Mouse (Mus musculus): Measurements from ENCODE around the gene Prss12. TPM values are rescaled to one million over a fixed set of nuclear protein-coding genes. Genes with fewer than 3 reads are reported as not detected.
"Not testable (repeated sequence)": the region's sequence is repeated elsewhere in the genome, so short reads cannot be mapped to it uniquely, and the experiment has no call there.

Prss12 gene
- polyA plus RNA-seq, 1 experiment from 2014 or later, result 5.9 TPM

DNA sequence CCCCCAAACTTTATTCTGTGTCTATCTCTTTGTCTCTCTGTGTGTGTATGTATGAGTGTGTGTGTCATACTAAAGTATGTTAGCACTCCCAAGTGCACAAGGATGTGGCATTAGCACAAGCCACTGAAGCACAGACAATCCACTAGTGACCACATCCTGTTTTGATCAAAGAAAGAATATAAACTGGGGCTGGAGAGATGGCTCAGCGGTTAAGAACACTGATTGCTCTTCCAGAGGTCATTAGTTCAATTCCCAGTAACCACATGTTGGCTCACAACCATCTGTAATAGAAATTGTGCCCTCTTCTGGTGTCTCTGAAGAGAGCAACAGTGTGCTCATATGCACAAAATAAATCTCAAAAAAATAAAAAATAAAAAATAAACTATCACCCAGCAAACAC lies 12.8 kb downstream of the Prss12 start:
- no peaks in the 10 kb centered on the region for H3K27me3 ChIP-seq (replicated peaks; ENCODE audit: control insufficient read depth, insufficient read depth, low read length)
- no peak overlapping the region for H3K4me2 ChIP-seq (ENCODE audit: low read length)
- H3K9me3 ChIP-seq (ENCODE audit: control insufficient read depth, low read length), result no peaks in the 10 kb centered on the region
- H3K36me3 ChIP-seq (ENCODE audit: control insufficient read depth, insufficient read depth), result no peaks in the 10 kb centered on the region
- no peak overlapping the region for H3K27ac ChIP-seq (ENCODE audit: low read length)
- no peak overlapping the region for H3K9ac ChIP-seq (replicated peaks; ENCODE audit: low read depth, low read length)
- H3K4me1 ChIP-seq (replicated peaks; ENCODE audit: control insufficient read depth, insufficient read depth, low read length), result 0 out of 2 replicates have a peak, but pooled peaks cover 2% of the 10 kb centered on the region
- H3K4me3 ChIP-seq (replicated peaks; ENCODE audit: low read length), result no peak overlapping the region
- WGBS, result 73% methylated on average over 1 of the region's 1 CpGs
- no peak for ATAC-seq

DNA sequence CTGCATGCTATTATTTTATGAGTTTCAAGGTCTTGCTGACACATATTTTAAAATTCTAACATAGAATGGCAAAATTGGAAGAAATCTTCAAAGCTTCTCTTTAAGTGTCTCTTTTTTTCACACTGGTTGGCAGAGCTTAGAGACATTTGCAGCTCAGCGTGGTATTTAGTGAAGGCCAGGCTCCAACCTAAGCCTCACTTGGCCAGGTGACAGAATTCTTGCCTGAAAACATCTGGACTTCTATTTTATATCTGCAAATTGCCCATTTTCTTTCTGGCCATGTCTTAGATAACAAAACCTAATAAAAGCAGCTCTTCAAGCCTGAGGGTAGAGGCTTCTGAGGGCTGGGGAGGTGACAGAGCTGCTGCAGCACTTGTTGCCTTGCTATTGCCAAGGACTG lies 13.7 kb downstream of the Prss12 start:
- ATAC-seq, result no peak
- no peak overlapping the region for H3K9ac ChIP-seq (replicated peaks; ENCODE audit: low read depth, low read length)
- no peak overlapping the region for H3K27ac ChIP-seq (ENCODE audit: low read length)
- H3K4me1 ChIP-seq (replicated peaks; ENCODE audit: control insufficient read depth, insufficient read depth, low read length), result 0 out of 2 replicates have a peak, but pooled peaks cover 2% of the 10 kb centered on the region
- H3K27me3 ChIP-seq (replicated peaks; ENCODE audit: control insufficient read depth, insufficient read depth, low read length), result no peaks in the 10 kb centered on the region
- no peaks in the 10 kb centered on the region for H3K9me3 ChIP-seq (ENCODE audit: control insufficient read depth, low read length)
- H3K4me3 ChIP-seq (replicated peaks; ENCODE audit: low read length), result no peak overlapping the region
- no peaks in the 10 kb centered on the region for H3K36me3 ChIP-seq (ENCODE audit: control insufficient read depth, insufficient read depth)
- H3K4me2 ChIP-seq (ENCODE audit: low read length), result no peak overlapping the region
- 55% methylated on average over 1 of the region's 1 CpGs for WGBS

DNA sequence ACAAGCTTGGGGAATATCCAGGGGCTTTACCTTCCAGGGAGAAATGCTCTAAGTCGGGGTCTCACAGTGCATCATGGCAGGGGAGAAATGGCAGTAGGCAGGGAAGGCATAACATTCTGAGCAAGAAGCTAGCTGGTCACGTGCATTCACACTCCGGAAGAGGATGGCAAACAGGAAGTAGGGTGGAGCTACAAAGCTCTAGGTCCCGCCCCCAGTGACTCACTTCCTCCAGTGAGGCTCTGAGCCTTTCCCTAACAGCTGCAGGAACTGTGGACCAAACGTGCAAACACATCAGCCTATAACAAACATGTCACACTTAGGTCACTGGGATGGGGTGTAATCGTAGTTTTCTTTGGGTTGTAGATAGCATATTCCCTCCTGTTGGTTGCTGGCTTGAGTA lies 15.6 kb downstream of the Prss12 start:
- H3K27ac ChIP-seq (ENCODE audit: low read length), result no peak overlapping the region
- no peaks in the 10 kb centered on the region for H3K36me3 ChIP-seq (ENCODE audit: control insufficient read depth, insufficient read depth)
- H3K4me1 ChIP-seq (replicated peaks; ENCODE audit: control insufficient read depth, insufficient read depth, low read length), result 0 out of 2 replicates have a peak, but pooled peaks cover 2% of the 10 kb centered on the region
- H3K4me3 ChIP-seq (replicated peaks; ENCODE audit: low read length), result no peak overlapping the region
- 85% methylated on average over 6 of the region's 6 CpGs for WGBS
- H3K4me2 ChIP-seq (ENCODE audit: low read length), result no peak overlapping the region
- no peaks in the 10 kb centered on the region for H3K9me3 ChIP-seq (ENCODE audit: control insufficient read depth, low read length)
- H3K9ac ChIP-seq (replicated peaks; ENCODE audit: low read depth, low read length), result no peak overlapping the region
- H3K27me3 ChIP-seq (replicated peaks; ENCODE audit: control insufficient read depth, insufficient read depth, low read length), result no peaks in the 10 kb centered on the region
- no peak for ATAC-seq

DNA sequence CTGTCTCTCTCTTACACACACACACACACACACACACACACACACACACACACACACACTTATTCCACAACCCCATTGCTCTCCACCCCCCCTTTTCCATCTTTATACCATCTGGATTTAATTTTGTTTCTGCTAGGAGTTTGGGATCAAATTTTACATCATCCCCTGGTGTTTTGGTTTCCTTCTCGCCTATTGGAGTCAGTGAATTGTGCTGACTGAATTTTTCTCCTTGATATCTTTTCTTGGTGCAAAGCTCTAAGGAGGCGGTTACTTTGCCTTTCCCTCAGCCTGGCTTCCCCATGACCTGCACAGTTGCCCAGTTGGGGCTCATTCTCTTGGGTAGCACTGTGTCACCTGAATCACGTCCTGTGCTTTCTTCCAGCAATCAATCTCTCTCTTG lies 30.1 kb downstream of the Prss12 start:
- no peak overlapping the region for H3K4me3 ChIP-seq (replicated peaks; ENCODE audit: low read length)
- no peak overlapping the region for H3K27ac ChIP-seq (ENCODE audit: low read length)
- no peaks in the 10 kb centered on the region for H3K9me3 ChIP-seq (ENCODE audit: control insufficient read depth, low read length)
- no peaks in the 10 kb centered on the region for H3K36me3 ChIP-seq (ENCODE audit: control insufficient read depth, insufficient read depth)
- H3K4me1 ChIP-seq (replicated peaks; ENCODE audit: control insufficient read depth, insufficient read depth, low read length), result no peaks in the 10 kb centered on the region
- no peak overlapping the region for H3K4me2 ChIP-seq (ENCODE audit: low read length)
- no peaks in the 10 kb centered on the region for H3K27me3 ChIP-seq (replicated peaks; ENCODE audit: control insufficient read depth, insufficient read depth, low read length)
- WGBS, result 81% methylated on average over 3 of the region's 3 CpGs
- ATAC-seq, result no peak
- no peak overlapping the region for H3K9ac ChIP-seq (replicated peaks; ENCODE audit: low read depth, low read length)

DNA sequence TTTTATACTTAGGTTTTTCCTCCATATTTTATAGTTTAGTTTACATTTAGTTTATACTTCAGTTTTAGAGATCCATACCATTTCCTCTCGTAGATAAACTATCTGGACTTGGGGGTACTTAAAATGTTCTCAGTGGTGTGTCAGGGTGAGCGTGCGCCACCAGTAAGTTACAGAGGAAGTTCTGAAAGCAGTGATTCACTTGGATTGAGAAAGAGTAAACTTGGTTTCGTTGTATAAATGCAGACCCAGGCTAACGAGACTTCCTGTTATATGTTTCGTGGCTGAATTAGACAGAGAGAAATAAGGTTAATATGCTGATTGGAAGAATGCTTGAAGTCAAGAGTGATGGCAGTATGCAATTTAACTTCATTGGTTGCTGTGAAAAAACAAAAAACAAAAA lies 34.6 kb downstream of the Prss12 start:
- no peak overlapping the region for H3K27ac ChIP-seq (ENCODE audit: low read length)
- H3K4me2 ChIP-seq (ENCODE audit: low read length), result no peak overlapping the region
- no peak for ATAC-seq
- H3K9me3 ChIP-seq (ENCODE audit: control insufficient read depth, low read length), result no peaks in the 10 kb centered on the region
- 81% methylated on average over 6 of the region's 6 CpGs for WGBS
- H3K36me3 ChIP-seq (ENCODE audit: control insufficient read depth, insufficient read depth), result no peaks in the 10 kb centered on the region
- no peak overlapping the region for H3K9ac ChIP-seq (replicated peaks; ENCODE audit: low read depth, low read length)
- H3K27me3 ChIP-seq (replicated peaks; ENCODE audit: control insufficient read depth, insufficient read depth, low read length), result no peaks in the 10 kb centered on the region
- no peaks in the 10 kb centered on the region for H3K4me1 ChIP-seq (replicated peaks; ENCODE audit: control insufficient read depth, insufficient read depth, low read length)
- no peak overlapping the region for H3K4me3 ChIP-seq (replicated peaks; ENCODE audit: low read length)

DNA sequence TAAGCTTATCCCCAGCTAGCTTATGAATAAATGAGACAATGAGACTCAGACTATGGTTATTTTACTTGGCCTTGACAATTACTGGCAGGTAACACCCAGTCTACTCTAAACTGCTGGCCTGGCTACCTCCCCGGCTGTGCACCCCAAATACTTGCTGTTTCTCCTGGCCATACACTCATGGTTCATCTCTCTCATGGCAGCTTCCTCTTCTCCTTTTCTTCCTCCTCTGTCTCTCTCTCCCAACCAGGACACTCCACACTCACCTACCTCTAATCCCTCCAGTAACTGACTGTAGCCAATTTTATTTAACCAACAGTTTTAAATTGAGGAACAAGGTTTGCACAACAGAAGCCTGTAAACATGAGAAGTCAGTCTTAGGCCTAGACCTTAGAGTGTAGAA lies 45.1 kb downstream of the Prss12 start:
- no peaks in the 10 kb centered on the region for H3K27me3 ChIP-seq (replicated peaks; ENCODE audit: control insufficient read depth, insufficient read depth, low read length)
- 87% methylated on average over 1 of the region's 1 CpGs for WGBS
- H3K4me3 ChIP-seq (replicated peaks; ENCODE audit: low read length), result no peak overlapping the region
- no peaks in the 10 kb centered on the region for H3K4me1 ChIP-seq (replicated peaks; ENCODE audit: control insufficient read depth, insufficient read depth, low read length)
- H3K36me3 ChIP-seq (ENCODE audit: control insufficient read depth, insufficient read depth), result no peaks in the 10 kb centered on the region
- no peaks in the 10 kb centered on the region for H3K9me3 ChIP-seq (ENCODE audit: control insufficient read depth, low read length)
- no peak overlapping the region for H3K27ac ChIP-seq (ENCODE audit: low read length)
- ATAC-seq, result no peak
- no peak overlapping the region for H3K9ac ChIP-seq (replicated peaks; ENCODE audit: low read depth, low read length)
- no peak overlapping the region for H3K4me2 ChIP-seq (ENCODE audit: low read length)

DNA sequence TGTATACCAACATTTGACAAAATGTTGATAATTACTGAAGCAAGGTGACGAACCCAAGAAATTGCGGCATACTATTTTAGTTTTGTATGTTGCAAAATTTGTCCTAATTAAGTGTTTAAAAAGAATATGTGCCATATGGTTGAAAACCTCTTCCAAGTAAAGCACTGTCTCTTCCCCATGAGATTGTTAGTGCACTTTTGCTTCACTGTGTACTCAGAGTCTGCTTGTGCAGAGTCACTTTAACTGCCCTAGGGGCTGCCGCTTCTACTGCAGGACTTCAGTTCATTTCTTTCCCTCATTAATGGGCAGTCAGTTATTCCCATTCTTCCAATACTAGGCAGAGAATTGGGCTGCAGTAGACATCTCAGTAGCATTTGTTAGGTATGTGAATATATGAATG lies 46.5 kb downstream of the Prss12 start:
- Histone ChIP-seq H3K36me3 (ENCODE audit: control insufficient read depth, insufficient read depth) (no peaks in the 10 kb centered on the region), H3K4me1 (replicated peaks; ENCODE audit: control insufficient read depth, insufficient read depth, low read length) (no peaks in the 10 kb centered on the region), H3K4me3 (replicated peaks; ENCODE audit: low read length) (no peak overlapping the region), H3K4me2 (ENCODE audit: low read length) (no peak overlapping the region), H3K27ac (ENCODE audit: low read length) (no peak overlapping the region), H3K9ac (replicated peaks; ENCODE audit: low read depth, low read length) (no peak overlapping the region), H3K9me3 (ENCODE audit: control insufficient read depth, low read length) (no peaks in the 10 kb centered on the region), H3K27me3 (replicated peaks; ENCODE audit: control insufficient read depth, insufficient read depth, low read length) (no peaks in the 10 kb centered on the region)
- ATAC-seq, result no peak
- 83% methylated on average over 3 of the region's 3 CpGs for WGBS

DNA sequence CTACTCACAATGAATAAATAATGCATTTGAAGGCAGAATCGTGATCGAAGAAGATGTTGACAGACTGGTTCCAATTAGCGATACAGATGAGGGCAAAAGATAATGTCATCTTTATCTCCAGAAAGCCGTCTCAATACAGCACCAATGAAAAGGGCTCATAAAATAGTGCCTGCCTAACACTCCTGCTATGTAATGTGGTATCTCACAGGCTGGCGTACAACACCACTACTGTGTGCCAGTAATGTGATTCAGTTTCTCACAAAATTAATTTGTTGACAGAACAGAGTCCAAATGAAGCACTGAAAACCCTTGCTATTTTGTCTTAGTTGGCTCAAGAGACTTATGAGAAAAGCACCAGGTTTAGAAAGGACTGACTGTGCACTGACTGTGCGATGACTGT lies 48.4 kb downstream of the Prss12 start:
- Histone ChIP-seq H3K4me3 (replicated peaks; ENCODE audit: low read length) (no peak overlapping the region), H3K27me3 (replicated peaks; ENCODE audit: control insufficient read depth, insufficient read depth, low read length) (no peaks in the 10 kb centered on the region), H3K4me1 (replicated peaks; ENCODE audit: control insufficient read depth, insufficient read depth, low read length) (no peaks in the 10 kb centered on the region), H3K9me3 (ENCODE audit: control insufficient read depth, low read length) (no peaks in the 10 kb centered on the region), H3K9ac (replicated peaks; ENCODE audit: low read depth, low read length) (no peak overlapping the region), H3K4me2 (ENCODE audit: low read length) (no peak overlapping the region), H3K36me3 (ENCODE audit: control insufficient read depth, insufficient read depth) (no peaks in the 10 kb centered on the region), H3K27ac (ENCODE audit: low read length) (no peak overlapping the region)
- ATAC-seq, result peak; percentile 68; the same call in 1 of the 2 replicates
- WGBS, result 71% methylated on average over 6 of the region's 6 CpGs

DNA sequence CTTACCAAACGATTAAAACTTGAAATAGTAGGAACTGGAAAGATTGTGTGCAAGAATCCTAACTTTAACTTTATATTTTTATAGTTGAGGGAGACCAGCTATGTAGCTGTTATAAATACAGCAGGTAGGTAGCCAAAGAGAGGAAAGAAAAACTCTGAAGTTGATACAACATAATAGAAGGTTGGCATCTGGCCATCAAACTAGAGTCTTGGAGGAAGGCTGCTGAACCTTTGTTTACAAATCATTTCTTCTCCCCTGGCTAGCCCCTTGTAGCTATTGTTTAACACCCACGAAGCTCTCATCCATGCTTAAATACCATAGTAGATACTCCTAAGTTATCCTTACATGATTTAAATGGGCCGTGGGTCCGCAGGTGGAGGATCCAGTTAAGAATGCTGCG lies 52.1 kb downstream of the Prss12 start:
- 80% methylated on average over 5 of the region's 5 CpGs for WGBS
- no peaks in the 10 kb centered on the region for H3K27me3 ChIP-seq (replicated peaks; ENCODE audit: control insufficient read depth, insufficient read depth, low read length)
- no peak overlapping the region for H3K27ac ChIP-seq (ENCODE audit: low read length)
- H3K9ac ChIP-seq (replicated peaks; ENCODE audit: low read depth, low read length), result no peak overlapping the region
- H3K4me3 ChIP-seq (replicated peaks; ENCODE audit: low read length), result no peak overlapping the region
- no peaks in the 10 kb centered on the region for H3K36me3 ChIP-seq (ENCODE audit: control insufficient read depth, insufficient read depth)
- H3K9me3 ChIP-seq (ENCODE audit: control insufficient read depth, low read length), result no peaks in the 10 kb centered on the region
- no peak for ATAC-seq
- H3K4me1 ChIP-seq (replicated peaks; ENCODE audit: control insufficient read depth, insufficient read depth, low read length), result no peaks in the 10 kb centered on the region
- H3K4me2 ChIP-seq (ENCODE audit: low read length), result no peak overlapping the region

DNA sequence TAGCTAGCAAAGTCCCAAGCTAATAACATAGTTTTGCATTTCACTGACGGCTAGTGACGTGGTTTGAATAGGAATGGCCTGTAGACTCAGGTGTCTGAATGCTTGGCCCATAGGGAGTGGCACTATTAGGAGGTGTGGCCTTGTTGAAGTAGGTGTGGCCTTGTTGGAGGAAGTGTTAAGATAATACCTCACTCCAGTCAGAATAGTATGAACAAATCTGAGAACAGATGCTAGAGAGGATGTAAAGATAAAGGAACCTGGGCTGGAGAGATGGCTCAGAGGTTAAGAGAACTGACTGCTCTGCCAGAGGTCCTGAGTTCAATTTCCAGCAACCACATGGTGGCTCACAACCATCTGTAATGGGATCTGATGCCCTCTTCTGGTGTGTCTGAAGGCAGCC lies 55.1 kb downstream of the Prss12 start:
- H3K4me1 ChIP-seq (replicated peaks; ENCODE audit: control insufficient read depth, insufficient read depth, low read length); H3K9me3 ChIP-seq (ENCODE audit: control insufficient read depth, low read length); H3K4me2 ChIP-seq (ENCODE audit: low read length); H3K36me3 ChIP-seq (ENCODE audit: control insufficient read depth, insufficient read depth); H3K4me3 ChIP-seq (replicated peaks; ENCODE audit: low read length); H3K9ac ChIP-seq (replicated peaks; ENCODE audit: low read depth, low read length); H3K27ac ChIP-seq (ENCODE audit: low read length); ATAC-seq; H3K27me3 ChIP-seq (replicated peaks; ENCODE audit: control insufficient read depth, insufficient read depth, low read length): not testable (repeated sequence)
- 84% methylated on average over 2 of the region's 2 CpGs for WGBS
